Mouse (Mus musculus): ENCODE data around the gene Btg4. TPM values are rescaled to one million over a fixed set of nuclear protein-coding genes. Genes with fewer than 3 reads are reported as not detected.
"Not testable (repeated sequence)": the region's sequence is repeated elsewhere in the genome, so short reads cannot be mapped to it uniquely, and the experiment has no call there.

The Btg4 gene
- polyA plus RNA-seq, 1 experiment: not detected

DNA sequence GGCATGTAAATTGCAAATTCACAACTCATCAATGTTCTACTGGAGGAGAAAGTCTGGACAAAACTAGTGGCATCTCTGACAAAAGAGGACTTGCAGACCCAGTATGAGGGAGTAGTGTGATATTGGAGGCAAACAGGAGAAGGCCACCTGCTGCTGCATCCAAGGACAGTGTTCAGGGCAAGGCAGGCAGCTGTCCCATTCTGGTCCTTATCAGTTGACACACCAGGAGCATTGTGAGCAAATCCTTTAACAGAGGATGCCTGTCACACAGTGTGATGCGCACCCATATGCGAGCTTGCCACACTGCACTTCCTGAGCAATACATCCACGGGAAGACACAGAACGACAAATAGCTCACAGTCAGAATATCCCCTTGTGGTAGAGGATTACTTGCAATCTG is 54.1 kb downstream of the Btg4 start:
- no peaks in the 10 kb centered on the region for H3K4me1 ChIP-seq (ENCODE audit: control insufficient read depth, insufficient read depth, low read length)
- H3K4me3 ChIP-seq (ENCODE audit: insufficient read depth, low read length): no peak overlapping the region
- TF ChIP-seq POLR2A (IDR thresholded peaks at IDR 0.05; ENCODE audit: extremely low read depth, insufficient read depth, low read length) (no peak), CTCF (IDR thresholded peaks at IDR 0.05; ENCODE audit: extremely low read depth, insufficient read depth, low read length) (no peak)
- no peak overlapping the region for H3K27ac ChIP-seq (ENCODE audit: insufficient read depth, low read length)

DNA sequence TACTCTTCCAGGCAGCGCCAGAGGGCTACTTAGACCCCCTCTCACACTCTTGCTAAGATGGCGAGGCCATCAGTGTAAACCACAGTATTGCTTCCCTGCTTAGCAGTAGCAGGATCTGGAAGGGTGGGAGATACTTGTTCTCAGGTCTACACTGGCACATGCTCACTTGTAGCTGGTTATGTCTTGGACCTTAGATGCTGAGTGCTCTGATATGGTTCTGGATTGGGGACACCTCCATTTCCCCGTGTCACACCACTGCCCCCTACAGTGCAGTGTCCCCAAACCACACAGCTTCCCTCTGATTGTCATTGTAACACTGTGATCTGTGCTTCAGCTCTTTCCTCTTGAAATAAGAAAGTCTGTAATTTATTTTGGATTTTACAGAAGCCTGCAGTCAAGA is 76.3 kb downstream of the Btg4 start:
- no peak overlapping the region for H3K27ac ChIP-seq (ENCODE audit: insufficient read depth, low read length)
- H3K4me1 ChIP-seq (ENCODE audit: control insufficient read depth, insufficient read depth, low read length): no peaks in the 10 kb centered on the region
- no peak for TF ChIP-seq POLR2A (IDR thresholded peaks at IDR 0.05; ENCODE audit: extremely low read depth, insufficient read depth, low read length)
- peak; percentile 86 for TF ChIP-seq CTCF (IDR thresholded peaks at IDR 0.05; ENCODE audit: extremely low read depth, insufficient read depth, low read length)
- no peak overlapping the region for H3K4me3 ChIP-seq (ENCODE audit: insufficient read depth, low read length)

DNA sequence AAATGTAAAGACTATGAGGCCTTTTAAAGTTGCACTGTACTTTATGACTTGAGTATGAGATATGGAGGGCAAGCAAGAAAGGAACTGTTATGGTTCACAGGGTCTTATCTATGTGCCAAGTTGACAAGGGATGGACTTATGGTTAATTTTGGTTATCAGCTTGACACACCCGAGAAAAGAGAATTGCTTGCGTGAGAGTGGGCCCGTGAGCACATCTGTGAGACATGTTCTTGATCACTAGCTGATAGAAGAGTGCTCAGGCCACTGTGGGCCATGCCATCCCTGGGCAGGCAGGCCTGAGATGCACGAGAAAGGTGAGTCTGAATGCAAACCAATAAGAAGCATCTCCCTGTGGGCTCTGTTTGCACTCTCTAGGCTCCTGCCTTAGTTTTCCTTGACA is 76.7 kb downstream of the Btg4 start:
- H3K4me1 ChIP-seq (ENCODE audit: control insufficient read depth, insufficient read depth, low read length): no peaks in the 10 kb centered on the region
- no peak overlapping the region for H3K4me3 ChIP-seq (ENCODE audit: insufficient read depth, low read length)
- no peak overlapping the region for H3K27ac ChIP-seq (ENCODE audit: insufficient read depth, low read length)
- no peak for TF ChIP-seq POLR2A (IDR thresholded peaks at IDR 0.05; ENCODE audit: extremely low read depth, insufficient read depth, low read length)
- TF ChIP-seq CTCF (IDR thresholded peaks at IDR 0.05; ENCODE audit: extremely low read depth, insufficient read depth, low read length): no peak

DNA sequence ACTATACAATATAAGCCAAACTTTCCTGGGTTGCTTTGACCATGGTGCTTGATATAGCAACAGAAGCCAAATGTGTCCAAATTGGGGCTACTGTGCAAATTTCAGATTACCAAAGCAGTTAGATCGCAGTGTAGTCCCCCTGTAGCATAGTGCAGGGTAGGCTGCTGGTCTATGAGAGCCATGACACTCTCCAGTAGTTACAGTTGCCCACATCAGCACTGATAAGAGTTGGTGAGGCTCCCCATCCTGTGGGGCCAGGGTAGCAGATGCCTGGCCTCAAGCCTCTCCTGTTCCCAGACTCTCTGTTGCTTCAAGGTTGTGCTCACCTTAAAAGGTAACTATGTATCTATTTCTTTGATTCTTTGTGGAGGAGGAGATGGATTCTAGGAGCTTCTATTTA is 77.1 kb downstream of the Btg4 start:
- Histone ChIP-seq H3K4me1 (ENCODE audit: control insufficient read depth, insufficient read depth, low read length) (no peaks in the 10 kb centered on the region), H3K27ac (ENCODE audit: insufficient read depth, low read length) (no peak overlapping the region), H3K4me3 (ENCODE audit: insufficient read depth, low read length) (no peak overlapping the region)
- TF ChIP-seq CTCF (IDR thresholded peaks at IDR 0.05; ENCODE audit: extremely low read depth, insufficient read depth, low read length) (no peak), POLR2A (IDR thresholded peaks at IDR 0.05; ENCODE audit: extremely low read depth, insufficient read depth, low read length) (no peak)

DNA sequence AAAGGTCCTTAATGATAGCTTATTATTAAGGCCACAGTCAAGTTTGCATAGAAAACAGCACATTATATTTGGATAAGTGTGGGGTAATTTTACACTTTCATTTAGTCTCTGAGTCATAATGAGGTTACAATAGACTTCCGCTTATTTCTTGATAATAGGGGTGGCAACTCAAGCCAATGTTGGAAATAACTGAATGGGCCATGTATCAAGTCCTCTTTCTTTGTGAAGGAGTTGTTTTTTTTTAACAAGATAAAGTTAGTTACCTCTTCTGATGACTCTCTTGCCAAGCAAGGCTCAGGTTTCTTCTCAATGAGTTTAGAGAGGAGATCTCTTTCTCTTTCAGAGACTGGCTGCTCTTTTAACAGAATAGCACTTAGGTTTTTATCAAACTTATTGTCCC is 77.6 kb downstream of the Btg4 start:
- Histone ChIP-seq H3K27ac (ENCODE audit: insufficient read depth, low read length) (no peak overlapping the region), H3K4me1 (ENCODE audit: control insufficient read depth, insufficient read depth, low read length) (no peaks in the 10 kb centered on the region), H3K4me3 (ENCODE audit: insufficient read depth, low read length) (no peak overlapping the region)
- TF ChIP-seq CTCF (IDR thresholded peaks at IDR 0.05; ENCODE audit: extremely low read depth, insufficient read depth, low read length) (no peak), POLR2A (IDR thresholded peaks at IDR 0.05; ENCODE audit: extremely low read depth, insufficient read depth, low read length) (no peak)

DNA sequence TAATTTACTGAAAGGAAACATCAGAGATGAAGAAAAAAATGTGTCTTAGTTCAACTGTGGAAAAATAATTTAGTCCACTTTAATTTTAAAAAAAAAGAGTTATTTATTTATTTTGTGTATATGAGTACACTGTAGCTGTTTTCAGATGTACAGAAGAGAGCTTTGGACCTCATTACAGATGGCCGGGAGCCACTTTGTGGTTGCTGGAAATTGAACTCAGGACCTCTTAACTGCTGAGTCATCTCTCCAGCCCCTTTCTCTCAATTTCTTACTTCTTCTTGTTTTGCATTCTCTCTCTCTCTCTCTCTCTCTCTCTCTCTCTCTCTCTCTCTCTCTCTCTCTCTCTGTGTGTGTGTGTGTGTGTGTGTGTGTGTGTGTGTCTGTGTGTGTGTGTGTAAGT is 78.7 kb downstream of the Btg4 start:
- not testable (repeated sequence) for H3K4me1 ChIP-seq (ENCODE audit: control insufficient read depth, insufficient read depth, low read length); H3K4me3 ChIP-seq (ENCODE audit: insufficient read depth, low read length); H3K27ac ChIP-seq (ENCODE audit: insufficient read depth, low read length)

DNA sequence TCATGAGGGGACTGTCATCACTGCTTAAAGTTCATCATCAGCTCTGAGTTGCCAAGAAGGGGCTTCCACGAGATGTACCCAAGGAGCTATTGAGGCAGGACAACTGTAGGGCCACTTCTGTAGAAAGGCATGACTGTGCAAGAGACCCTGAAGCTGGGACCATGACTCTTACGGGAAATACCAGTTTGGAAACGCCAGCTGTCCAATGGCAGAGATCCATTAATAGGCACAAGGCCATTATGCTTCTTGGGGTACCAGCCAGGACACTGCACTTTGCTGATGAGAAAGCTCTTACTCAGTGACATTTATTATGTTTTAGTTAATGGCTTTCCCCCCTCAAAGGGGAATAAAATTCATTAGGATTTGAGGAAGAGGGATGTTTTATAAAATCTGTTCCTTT is 80.0 kb downstream of the Btg4 start:
- no peak overlapping the region for H3K4me3 ChIP-seq (ENCODE audit: insufficient read depth, low read length)
- TF ChIP-seq CTCF (IDR thresholded peaks at IDR 0.05; ENCODE audit: extremely low read depth, insufficient read depth, low read length) (no peak), POLR2A (IDR thresholded peaks at IDR 0.05; ENCODE audit: extremely low read depth, insufficient read depth, low read length) (no peak)
- no peaks in the 10 kb centered on the region for H3K4me1 ChIP-seq (ENCODE audit: control insufficient read depth, insufficient read depth, low read length)
- H3K27ac ChIP-seq (ENCODE audit: insufficient read depth, low read length): no peak overlapping the region

DNA sequence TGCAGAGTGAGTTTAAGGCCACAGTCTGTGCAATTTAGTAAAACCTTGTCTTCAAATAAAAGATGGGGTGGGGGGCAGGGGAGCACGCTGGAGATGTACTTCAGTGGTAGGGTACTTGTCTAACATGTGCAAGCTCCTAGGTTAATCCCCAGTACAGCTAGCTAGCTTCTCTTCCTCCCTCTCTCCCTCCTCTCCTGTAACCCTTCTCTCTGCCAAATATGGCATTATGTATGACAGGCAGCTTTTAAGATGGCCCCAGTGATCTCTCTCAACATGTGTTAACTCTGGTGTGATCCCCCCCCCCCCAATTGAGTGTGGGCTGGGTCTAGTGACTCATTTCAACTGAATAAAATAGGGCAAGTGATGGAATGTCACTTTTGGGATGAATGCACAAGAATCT is 82.7 kb downstream of the Btg4 start:
- Histone ChIP-seq H3K4me3 (ENCODE audit: insufficient read depth, low read length) (no peak overlapping the region), H3K27ac (ENCODE audit: insufficient read depth, low read length) (no peak overlapping the region), H3K4me1 (ENCODE audit: control insufficient read depth, insufficient read depth, low read length) (no peaks in the 10 kb centered on the region)
- TF ChIP-seq CTCF (IDR thresholded peaks at IDR 0.05; ENCODE audit: extremely low read depth, insufficient read depth, low read length): no peak
- TF ChIP-seq POLR2A (IDR thresholded peaks at IDR 0.05; ENCODE audit: extremely low read depth, insufficient read depth, low read length): no peak

DNA sequence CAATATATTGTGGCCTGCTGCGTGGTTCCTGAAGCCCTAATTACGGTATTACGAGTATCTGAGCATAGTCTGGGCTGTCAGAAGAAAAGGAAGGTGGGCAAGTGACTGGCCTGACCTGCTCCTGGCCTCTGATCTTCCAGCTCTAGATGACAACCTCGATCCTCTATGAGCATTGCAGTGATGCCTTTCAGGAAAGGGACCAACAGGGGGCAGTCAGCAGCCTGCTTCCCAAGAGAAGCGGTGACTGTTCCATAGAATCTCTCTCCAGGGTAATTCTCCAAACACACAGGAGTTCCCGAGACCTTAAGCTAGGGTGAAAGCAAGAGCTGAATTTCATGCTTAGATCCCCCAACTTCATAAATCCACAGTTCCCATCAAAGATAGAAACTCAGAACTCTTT is 83.5 kb downstream of the Btg4 start:
- no peak for TF ChIP-seq POLR2A (IDR thresholded peaks at IDR 0.05; ENCODE audit: extremely low read depth, insufficient read depth, low read length)
- 0 out of 2 replicates have a peak, but pooled peaks have one; percentile 2 for TF ChIP-seq CTCF (IDR thresholded peaks at IDR 0.05; ENCODE audit: extremely low read depth, insufficient read depth, low read length)
- no peak overlapping the region for H3K4me3 ChIP-seq (ENCODE audit: insufficient read depth, low read length)
- H3K4me1 ChIP-seq (ENCODE audit: control insufficient read depth, insufficient read depth, low read length): no peaks in the 10 kb centered on the region
- H3K27ac ChIP-seq (ENCODE audit: insufficient read depth, low read length): no peak overlapping the region

DNA sequence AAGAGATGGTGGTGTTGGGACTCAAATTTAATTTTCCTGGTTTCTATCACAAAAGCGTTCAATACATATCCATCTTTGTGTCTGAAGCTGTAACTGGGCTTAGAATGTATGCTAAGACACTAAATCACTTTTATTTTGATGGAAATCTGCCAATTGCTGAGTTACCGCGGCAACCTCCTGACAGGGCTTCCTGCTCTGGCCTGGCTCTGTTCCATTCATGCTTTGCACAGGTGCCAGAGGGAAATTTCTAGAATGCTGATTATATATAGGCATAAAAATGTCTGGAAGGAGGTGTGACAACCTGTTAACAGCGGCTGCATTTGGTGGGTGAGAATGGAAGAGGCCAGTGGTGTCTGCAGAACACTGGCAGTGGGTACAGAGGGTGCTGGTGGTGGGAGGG is 85.8 kb downstream of the Btg4 start:
- Histone ChIP-seq H3K4me1 (ENCODE audit: control insufficient read depth, insufficient read depth, low read length) (no peaks in the 10 kb centered on the region), H3K27ac (ENCODE audit: insufficient read depth, low read length) (no peak overlapping the region), H3K4me3 (ENCODE audit: insufficient read depth, low read length) (no peak overlapping the region)
- TF ChIP-seq CTCF (IDR thresholded peaks at IDR 0.05; ENCODE audit: extremely low read depth, insufficient read depth, low read length) (no peak), POLR2A (IDR thresholded peaks at IDR 0.05; ENCODE audit: extremely low read depth, insufficient read depth, low read length) (no peak)

DNA sequence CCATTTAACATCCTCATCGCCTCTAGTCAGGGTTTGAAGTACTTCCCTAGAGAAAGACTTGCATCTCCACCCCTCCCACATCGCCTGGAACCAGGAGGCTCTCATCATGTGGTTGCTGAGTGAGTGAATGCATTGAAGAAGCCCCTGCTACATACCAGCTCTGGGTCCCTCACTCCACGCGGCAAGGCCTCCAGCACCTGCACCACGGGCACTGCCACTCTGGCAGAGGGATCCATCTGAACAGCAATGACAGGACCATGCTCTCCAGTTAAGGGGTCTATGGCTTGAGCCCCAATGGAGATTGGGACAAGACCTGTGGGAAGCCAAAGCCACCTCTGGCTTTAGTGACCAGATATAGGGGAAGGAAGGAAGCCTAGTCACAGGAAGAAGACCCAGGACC is 86.6 kb downstream of the Btg4 start:
- Histone ChIP-seq H3K4me1 (ENCODE audit: control insufficient read depth, insufficient read depth, low read length) (no peaks in the 10 kb centered on the region), H3K27ac (ENCODE audit: insufficient read depth, low read length) (no peak overlapping the region), H3K4me3 (ENCODE audit: insufficient read depth, low read length) (no peak overlapping the region)
- no peak for TF ChIP-seq CTCF (IDR thresholded peaks at IDR 0.05; ENCODE audit: extremely low read depth, insufficient read depth, low read length)
- TF ChIP-seq POLR2A (IDR thresholded peaks at IDR 0.05; ENCODE audit: extremely low read depth, insufficient read depth, low read length): no peak

All from cortical plate, adult 2 months (tissue).